Mouse (Mus musculus) liver, adult 2 months (tissue): ENCODE measurements around the gene Hcar2.

Source experiments
- CTCF ChIP-seq: fragments of 200-500 bp; IDR thresholded peaks from 2 replicates; pipeline ENCODE4 v1.5.1; 2011; ENCODE audit warnings: low read depth, low read length, control low read depth
- POLR2A ChIP-seq: fragments of 200-500 bp; IDR thresholded peaks from 2 replicates; pipeline ENCODE4 v1.6.1; 2011; ENCODE audit warnings: low read length, control low read depth; ENCODE audit not compliant: insufficient read depth; ENCODE audit errors: extremely low read depth

- TF ChIP-seq CTCF (no peak), POLR2A (no peak)
Observed at GRCm38 (mm10) chr5:123914852-123915251, 49.6 kb upstream of the Hcar2 start.
